Mouse (Mus musculus): ENCODE data around the gene Irf5.
A peak's percentile ranks its signal among the peaks of the same experiment; 100 is the strongest.

The Irf5 gene

GRCm38 (mm10) chr6:29526281-29527251 is at the start of gene Irf5:
Gene Irf5 (plus strand): TSS chr6:29526625.
- peak; percentile 35 for DNase-seq (ENCODE audit: low spot score)

- no peak for DNase-seq (ENCODE audit: low spot score)
These were observed 43.7 kb upstream of the Irf5 start for GRCm38 (mm10) chr6:29482691-29483090.

DNA sequence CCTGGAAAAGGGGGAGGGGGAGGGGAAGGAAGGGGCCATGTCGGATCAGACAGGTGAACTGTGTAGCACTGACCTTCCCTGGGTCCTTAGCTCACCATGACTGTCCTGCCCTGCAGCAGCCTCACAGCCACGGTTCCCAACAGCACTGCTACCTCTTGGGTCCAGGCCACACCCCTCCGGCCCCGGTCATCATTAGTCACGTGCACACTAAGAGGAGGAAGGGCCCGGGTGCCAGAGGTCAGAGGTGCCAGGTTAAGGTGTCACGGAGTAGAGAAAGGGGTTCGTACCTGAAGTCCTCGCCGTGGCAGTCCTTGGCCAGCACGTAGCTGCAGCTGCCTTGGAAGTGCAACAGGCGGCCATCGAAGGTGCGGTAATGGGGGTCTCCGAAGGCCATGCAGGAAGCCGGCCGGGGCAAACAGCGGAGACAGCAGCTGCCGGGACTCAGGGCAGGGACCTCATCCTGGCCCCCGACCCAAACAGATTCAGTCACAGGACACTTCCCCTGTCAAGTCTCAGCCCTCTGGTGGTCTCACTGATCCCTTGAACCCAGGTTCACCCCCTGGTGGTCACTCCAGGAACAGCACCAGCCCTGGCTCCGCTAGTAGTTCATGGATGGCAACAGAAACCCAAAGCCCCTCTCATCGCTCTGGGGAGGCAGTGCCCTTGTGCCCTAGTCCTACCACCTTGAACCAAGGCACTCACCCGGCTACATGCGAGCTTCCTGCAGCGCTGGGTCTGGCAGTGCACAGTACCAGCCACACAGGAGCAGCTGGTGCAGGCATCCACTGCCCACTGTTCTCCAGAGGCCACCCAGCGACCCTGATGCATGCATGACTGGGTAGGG is 41.5 kb upstream of the Irf5 start:
- peak; percentile 60 for DNase-seq (ENCODE audit: low spot score)

- DNase-seq (ENCODE audit: low spot score), result no peak
These were observed 40.5 kb upstream of the Irf5 start for GRCm38 (mm10) chr6:29485951-29486350.

GRCm38 (mm10) chr6:29494101-29494500 is 32.3 kb upstream of the Irf5 start:
- DNase-seq (ENCODE audit: low spot score), result no peak

DNA sequence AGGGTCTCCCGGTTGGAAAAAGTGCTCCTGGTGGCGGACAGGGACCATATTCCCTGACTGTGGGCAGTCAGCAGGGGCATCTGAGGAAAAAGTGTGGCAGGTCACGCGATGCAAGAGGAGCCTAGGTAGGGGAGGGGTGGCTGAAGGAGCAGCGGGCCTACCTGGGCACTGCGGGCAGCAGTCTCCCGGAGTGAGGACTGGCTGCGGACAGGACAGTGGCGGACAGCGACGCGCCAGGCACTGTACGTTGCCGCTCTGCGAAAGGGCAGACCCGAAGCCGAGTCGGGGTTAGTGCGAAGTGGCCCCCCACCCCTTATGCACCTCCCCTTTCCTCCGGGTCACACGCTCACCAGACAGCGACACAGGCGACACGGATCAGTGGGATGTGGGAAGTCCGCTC is 30.2 kb upstream of the Irf5 start:
- DNase-seq (ENCODE audit: low spot score), result no peak

DNA sequence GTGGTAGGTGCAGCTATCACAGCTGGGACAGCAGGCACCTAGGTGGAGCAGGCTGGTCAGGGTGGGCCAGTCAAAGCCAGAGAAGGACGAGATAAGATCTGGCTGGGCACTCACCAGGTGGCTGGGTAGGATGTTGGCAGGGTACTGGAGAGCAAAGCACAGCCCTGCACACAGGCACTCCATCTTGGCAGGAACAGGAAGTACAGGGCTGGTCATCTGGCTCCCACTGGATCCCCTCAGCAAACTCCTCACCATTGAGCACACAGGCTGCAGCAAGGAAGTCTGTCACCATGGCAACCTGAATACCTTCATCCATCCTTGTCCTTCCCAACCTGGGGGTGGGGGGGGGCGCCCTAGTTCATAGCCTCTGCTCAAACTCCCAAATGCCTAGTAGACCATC is 28.6 kb upstream of the Irf5 start:
- DNase-seq (ENCODE audit: low spot score), result no peak

- DNase-seq (ENCODE audit: low spot score), result no peak
These were observed 26.2 kb upstream of the Irf5 start for GRCm38 (mm10) chr6:29500177-29500576.

GRCm38 (mm10) chr6:29500810-29501209 is 25.6 kb upstream of the Irf5 start:
- no peak for DNase-seq (ENCODE audit: low spot score)

DNA sequence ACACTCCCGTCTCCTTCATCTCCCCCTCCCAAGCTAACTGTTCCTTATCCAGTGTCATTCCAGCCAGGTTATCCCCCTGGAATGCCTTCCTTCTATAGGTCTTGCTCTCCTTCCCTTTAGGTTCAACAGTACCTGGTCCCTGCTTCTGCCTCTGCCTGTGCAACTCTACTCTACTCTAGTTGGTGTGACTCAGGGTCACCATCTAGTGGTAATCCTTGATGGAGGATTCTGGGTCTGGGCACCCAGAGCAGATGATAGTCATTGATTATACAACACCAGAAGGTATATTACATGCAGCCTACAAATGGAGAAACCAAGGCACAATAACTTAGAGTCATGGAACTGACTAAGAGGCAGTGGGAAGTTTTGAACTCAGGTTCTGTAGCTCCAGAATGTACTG is 24.8 kb upstream of the Irf5 start:
- no peak for DNase-seq (ENCODE audit: low spot score)

DNA sequence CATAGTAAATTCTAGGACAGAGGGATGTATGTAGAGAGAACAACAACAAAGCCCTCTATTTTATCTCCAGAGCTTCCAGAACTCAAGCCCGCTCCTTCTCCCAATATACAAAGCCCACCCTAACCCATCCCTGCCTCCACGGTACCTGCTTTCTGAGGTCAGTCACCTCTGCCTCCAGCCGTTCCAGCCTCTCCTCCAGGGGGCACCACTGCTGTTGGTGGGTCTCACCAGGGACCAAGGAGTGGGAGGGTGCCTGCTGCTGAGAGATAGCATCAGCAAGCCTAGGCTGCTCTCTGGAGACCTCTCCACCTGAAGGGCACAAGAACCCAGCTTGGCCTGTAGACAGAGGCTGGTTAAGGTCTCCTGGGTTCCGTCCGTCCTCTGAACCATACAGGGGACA is 20.9 kb upstream of the Irf5 start:
- no peak for DNase-seq (ENCODE audit: low spot score)

DNA sequence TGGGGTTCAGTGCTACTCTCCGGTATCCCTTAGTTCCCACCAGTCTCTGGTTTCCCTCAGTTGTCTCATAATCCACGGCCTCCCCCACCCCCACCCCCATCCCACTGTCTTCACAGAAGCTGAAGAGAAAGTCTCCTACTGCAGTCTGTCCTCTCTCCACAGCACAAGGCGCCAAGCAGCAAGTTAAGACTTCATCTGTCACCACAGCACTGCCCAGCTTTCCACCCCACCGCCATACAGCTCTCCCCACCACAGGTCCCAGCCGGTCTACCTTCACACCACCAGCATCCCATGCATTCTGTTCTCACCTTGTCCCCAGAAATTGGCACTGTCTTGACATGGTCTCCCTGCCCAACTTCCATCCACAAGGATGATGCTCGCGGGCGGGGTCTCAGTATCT is 19.6 kb upstream of the Irf5 start:
- DNase-seq (ENCODE audit: low spot score), result no peak

DNA sequence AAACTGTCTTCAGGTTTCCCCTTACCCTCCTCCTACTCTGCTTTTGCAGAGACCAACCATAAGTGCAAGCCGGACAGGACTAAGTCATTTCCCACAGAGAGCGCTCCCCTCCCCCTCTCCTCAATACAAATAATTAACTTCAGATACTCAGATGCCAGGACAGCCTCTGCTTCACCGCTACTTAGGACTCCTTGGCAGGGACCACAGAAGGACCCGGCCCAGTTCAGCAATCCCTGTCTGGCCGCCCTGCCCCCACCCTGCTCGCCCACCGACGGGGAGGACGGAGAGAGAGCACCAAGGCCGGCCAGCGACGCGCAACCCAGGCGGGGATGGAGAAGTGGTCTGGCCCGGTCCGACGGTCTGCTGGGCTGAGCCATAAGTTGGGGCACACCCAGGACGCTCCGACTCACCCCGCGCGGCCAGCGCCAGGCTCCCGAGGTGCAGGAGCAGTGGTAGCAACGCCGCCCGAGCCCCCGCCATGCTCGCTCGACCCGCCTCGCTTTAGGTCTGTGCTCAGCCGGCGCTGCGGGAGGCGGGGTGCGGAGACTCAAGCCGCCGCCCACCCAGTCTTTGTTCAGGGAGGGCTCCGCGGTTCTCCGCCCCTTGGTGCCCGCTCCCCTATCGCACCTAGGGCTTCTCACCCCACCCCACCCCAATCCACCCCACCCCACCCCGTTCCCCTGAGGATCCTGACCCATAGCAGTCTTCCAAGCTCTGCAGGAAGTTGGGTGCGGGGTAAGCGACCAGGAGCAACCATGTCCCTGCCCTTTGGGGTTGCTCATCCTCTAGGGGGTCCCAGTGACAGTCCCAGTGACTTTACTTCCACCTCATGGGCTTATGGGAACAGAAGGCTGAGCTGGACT is 18.7 kb upstream of the Irf5 start, which contains the start of gene Kcp:
Gene Kcp (minus strand): TSS at position 506 of the 863 bp plus-strand sequence.
- peak; percentile 52 for DNase-seq (ENCODE audit: low spot score)

DNA sequence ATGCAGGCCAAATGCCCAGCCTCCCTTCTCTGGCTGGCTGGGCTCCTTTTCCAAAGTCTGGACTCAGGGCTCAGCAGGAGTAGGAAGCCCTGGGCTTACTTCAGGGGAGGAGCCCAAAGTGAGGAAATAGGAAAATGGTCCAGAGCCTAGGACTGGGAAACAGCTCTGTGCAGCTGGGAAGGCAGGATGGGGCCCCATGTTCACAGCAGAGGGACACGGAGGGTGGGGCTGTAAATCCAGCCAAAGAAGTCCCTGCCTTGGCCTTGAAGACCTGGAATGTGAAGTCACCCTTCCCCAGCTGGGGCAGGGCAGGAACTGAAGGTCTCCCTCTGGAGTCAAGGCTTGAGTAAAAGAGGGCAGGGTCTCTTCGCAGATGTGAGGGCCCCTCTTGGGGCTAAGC is 17.3 kb upstream of the Irf5 start:
- no peak for DNase-seq (ENCODE audit: low spot score)

DNA sequence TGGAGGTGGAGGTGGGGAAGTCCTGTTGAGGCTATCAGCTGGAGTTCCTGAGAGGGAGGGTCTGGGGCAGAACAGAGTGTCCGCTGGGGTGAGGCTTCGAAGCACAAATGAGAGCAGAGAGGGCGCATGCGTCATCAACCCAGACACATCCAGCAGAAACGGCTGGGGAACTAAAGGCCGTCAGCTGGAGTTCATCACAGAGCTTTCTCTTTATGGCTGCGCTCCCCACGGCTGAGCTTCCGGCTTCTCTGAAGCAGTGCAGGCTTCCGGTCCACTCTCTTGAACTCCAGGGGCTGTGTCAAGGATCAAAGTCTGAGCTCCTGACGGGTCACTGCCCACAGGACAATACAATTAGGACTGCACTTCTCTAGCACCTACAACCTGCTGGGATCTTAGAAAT is 13.1 kb upstream of the Irf5 start:
- DNase-seq (ENCODE audit: low spot score), result peak; percentile 88

- peak; percentile 37 for DNase-seq (ENCODE audit: low spot score)
These were observed 9.3 kb upstream of the Irf5 start for GRCm38 (mm10) chr6:29517139-29517538.

- DNase-seq (ENCODE audit: low spot score), result no peak
These were observed 3.7 kb upstream of the Irf5 start for GRCm38 (mm10) chr6:29522626-29523300.

DNA sequence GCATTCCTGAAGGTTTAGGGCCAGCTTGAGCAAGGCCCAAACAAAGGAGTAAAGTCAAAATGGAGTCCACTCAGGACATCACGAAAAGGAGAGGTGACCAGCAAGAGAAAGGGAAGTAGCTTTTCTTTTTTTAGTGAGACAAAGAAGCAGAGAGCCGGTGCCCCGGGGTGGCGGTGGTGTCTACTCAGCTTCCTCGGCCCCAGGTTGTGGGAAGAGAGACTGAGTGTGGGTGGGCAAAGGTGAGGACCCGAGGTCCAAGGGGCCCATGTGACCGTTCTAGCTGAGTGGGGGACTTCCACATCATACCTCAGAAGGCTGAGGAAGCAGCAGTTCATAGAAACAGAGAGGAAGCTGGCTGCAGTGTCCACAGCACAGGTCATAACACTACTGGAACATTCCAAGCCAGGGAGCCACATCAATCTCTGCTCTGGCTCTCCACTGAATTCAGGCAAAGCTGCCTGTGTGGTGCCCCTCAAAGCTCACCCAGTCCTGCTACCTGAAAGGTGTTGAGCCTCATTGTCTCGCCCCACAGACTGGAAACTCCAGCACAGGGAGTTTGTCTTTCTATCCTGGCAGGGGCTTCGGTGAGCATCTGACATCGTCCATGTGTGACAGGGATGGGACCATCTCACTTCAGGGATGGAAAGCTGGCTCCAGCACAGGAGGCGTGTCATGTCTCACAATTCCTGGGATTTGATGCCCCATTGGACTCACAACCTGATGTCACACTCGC is 3.0 kb upstream of the Irf5 start:
- no peak for DNase-seq (ENCODE audit: low spot score)

DNA sequence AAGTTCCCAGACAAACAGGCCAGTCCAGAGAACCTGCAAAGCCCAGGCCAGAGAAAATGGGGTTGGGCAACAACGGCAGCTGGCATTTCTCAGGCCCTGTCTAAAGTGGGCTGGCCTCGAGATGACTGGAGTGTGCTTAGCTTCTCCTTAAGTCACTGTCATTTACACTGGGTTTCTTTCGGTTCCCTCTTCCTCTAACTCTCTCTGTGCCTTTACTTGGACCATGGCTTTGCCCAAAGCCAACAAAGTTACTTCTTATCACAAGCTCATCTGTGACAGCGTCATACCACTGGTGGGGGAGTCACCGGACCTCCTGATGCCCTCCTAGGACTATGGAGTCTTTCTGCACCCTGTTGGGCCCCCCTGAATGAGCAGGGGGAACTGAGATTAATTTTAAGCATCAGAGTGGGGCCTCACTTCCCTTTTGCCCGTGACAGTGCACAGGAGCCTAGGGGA is 2.4 kb upstream of the Irf5 start:
- DNase-seq (ENCODE audit: low spot score), result no peak

DNA sequence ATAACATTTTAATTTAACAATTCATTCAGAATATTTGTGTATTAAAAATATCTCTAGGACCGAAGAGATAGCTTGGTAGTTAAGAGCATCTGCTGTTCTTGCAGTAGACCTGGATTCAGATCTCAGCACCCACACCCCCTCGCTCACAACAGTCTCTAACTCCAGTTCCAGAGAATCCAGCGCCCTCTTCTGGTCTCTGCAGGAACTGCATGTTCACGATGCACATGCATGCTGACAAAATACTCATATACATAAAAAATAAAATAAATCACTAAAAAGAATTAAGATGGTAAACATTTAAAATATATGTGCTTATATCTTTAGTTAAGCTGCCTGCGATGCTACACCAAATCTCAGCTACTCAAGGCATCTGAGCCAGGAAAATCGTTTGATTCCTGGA is 1.2 kb upstream of the Irf5 start:
- DNase-seq (ENCODE audit: low spot score), result no peak

Measured in yolk sac, embryonic 10.5 days (tissue).